Mouse (Mus musculus) testis, adult 2 months (tissue): Measurements from ENCODE around the gene Kit. TPM values are rescaled to one million over a fixed set of nuclear protein-coding genes. Genes with fewer than 3 reads are reported as not detected.

Source experiments
- H3K27ac ChIP-seq: fragments of 200-500 bp; 2 replicates; pipeline ENCODE4 v1.5.1; 2012; ENCODE audit warnings: low read depth, low read length; ENCODE audit not compliant: control insufficient read depth, insufficient read depth
- H3K27me3 ChIP-seq: fragments of 200-500 bp; 2 replicates; pipeline ENCODE4 v1.6.1; 2012; ENCODE audit warnings: mild to moderate bottlenecking, low read length, moderate library complexity; ENCODE audit not compliant: control insufficient read depth, insufficient read depth
- H3K36me3 ChIP-seq: fragments of 200-500 bp; 2 replicates; pipeline ENCODE4 v1.6.1; 2012; ENCODE audit warnings: mild to moderate bottlenecking, low read length; ENCODE audit not compliant: control insufficient read depth, insufficient read depth
- H3K4me1 ChIP-seq: fragments of 200-500 bp; 2 replicates; pipeline ENCODE4 v1.6.1; 2012; ENCODE audit warnings: low read length; ENCODE audit not compliant: control insufficient read depth, insufficient read depth
- H3K4me3 ChIP-seq: fragments of 200-500 bp; 2 replicates; pipeline ENCODE4 v1.5.1; 2012; ENCODE audit warnings: low read depth, mild to moderate bottlenecking, low read length, moderate library complexity, mixed read lengths; ENCODE audit not compliant: control insufficient read depth
- CTCF ChIP-seq: fragments of 200-500 bp; IDR thresholded peaks from 2 replicates; pipeline ENCODE4 v1.5.1; 2012; ENCODE audit warnings: low read depth, mild to moderate bottlenecking, inconsistent platforms, low read length, moderate library complexity; ENCODE audit not compliant: control insufficient read depth, insufficient read depth, insufficient replicate concordance
- POLR2A ChIP-seq: fragments of 200-500 bp; IDR thresholded peaks from 2 replicates; pipeline ENCODE4 v1.6.1; 2012; ENCODE audit warnings: low read depth, mild to moderate bottlenecking, inconsistent platforms, low read length, moderate library complexity; ENCODE audit not compliant: control insufficient read depth
- polyA plus RNA-seq: library from polyadenylated mRNA; depleted of rRNA; stranded (reverse); fragments of >200 nt; gene quantifications from 2 replicates; pipeline ENCODE4 v1.2.3, GENCODE M21; 2012

Gene Kit
- polyA plus RNA-seq, 1 experiment = 13.8 TPM

DNA sequence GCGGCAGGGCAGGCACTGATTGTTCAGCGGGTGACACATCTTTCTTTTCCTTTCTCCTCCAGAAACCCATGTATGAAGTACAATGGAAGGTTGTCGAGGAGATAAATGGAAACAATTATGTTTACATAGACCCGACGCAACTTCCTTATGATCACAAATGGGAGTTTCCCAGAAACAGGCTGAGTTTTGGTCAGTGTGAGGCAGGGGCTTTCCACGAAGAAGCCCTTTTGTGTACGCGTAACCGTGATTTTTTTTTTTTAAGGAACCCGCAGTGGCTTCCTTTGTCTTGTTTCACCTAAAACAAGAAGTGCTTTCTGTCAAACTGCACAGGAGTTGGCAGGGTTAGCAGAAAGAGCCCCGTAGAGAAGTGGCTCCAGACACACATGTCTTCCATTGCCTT is 65.9 kb downstream of the Kit start:
- TF ChIP-seq CTCF (no peak), POLR2A (no peak)
- Histone ChIP-seq H3K4me3 (no peak overlapping the region), H3K4me1 (no peaks in the 10 kb centered on the region), H3K27me3 (no peaks in the 10 kb centered on the region), H3K27ac (no peak overlapping the region), H3K36me3 (no peaks in the 10 kb centered on the region)

DNA sequence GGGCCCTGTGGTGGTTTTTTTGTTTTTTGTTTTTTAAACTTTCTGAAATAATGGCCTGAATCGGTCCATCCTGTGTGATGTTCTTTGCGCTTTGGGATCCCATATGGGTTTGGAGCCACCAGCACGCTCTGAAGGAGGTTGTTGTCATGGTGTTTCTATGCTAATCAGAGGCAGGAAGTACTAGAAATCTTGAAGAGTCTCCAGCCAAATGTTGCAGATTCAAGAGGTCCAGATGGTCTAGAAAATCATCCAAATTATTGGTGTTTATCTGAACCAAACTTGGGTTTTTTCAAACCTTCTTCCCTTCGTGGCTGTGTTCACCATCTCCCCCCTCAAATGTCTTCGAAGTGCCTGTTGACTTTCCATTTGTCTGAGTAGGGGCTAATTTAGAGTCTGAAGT is 72.3 kb downstream of the Kit start:
- TF ChIP-seq POLR2A (no peak), CTCF (no peak)

DNA sequence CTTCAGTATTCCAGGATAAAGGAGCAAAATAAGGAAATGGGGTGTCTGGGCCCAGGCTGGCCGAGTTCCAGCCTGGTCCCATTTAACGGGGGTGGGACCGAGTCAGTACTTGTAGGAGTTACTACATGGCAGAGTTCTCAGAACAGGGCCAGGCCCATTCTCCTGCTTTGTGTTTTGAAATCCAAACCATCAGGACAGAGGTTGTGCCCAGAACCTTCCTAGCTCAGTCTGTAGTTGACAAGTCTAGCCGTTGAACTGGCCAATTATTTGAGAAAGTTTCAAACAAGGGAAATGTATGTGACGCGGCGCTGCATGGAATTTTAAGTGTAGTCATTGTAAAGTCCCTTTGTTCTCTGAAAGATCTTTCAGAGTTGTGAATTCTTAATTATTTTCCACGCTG is 75.8 kb downstream of the Kit start:
- peak overlapping the region; percentile 13; the same call in 1 of the 2 replicates for H3K4me3 ChIP-seq
- no peaks in the 10 kb centered on the region for H3K4me1 ChIP-seq
- H3K27me3 ChIP-seq = no peaks in the 10 kb centered on the region
- TF ChIP-seq POLR2A (no peak), CTCF (no peak)
- H3K36me3 ChIP-seq = no peaks in the 10 kb centered on the region
- no peak overlapping the region for H3K27ac ChIP-seq

More for the DNA sequence above, 72.3 kb downstream of the Kit start:
- H3K27ac ChIP-seq = no peak overlapping the region
- H3K4me3 ChIP-seq = no peak overlapping the region
- no peaks in the 10 kb centered on the region for H3K36me3 ChIP-seq
- no peaks in the 10 kb centered on the region for H3K4me1 ChIP-seq
- H3K27me3 ChIP-seq = no peaks in the 10 kb centered on the region

DNA sequence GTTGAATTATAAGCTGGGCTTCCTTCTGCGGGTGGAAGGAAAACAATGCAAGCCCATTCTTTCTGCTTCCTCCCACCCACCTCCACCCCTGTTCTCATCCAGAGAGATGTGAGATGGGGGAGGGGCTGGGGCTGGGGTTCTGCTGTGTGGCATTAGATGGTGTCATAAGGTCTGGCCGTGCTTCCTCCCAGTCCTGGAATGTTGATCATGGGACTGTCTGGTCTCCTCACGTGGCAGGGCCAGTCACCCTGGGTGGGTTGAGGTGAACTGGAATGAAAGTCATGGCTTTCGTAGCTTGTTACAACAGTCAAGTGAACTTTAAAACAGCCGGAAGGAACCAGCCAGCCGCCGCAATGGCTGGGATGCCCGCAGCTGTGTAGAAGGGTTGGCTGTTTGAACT is 78.7 kb downstream of the Kit start:
- Histone ChIP-seq H3K27me3 (no peaks in the 10 kb centered on the region), H3K36me3 (no peaks in the 10 kb centered on the region), H3K27ac (no peak overlapping the region), H3K4me3 (no peak overlapping the region), H3K4me1 (no peaks in the 10 kb centered on the region)
- TF ChIP-seq CTCF (no peak), POLR2A (no peak)

DNA sequence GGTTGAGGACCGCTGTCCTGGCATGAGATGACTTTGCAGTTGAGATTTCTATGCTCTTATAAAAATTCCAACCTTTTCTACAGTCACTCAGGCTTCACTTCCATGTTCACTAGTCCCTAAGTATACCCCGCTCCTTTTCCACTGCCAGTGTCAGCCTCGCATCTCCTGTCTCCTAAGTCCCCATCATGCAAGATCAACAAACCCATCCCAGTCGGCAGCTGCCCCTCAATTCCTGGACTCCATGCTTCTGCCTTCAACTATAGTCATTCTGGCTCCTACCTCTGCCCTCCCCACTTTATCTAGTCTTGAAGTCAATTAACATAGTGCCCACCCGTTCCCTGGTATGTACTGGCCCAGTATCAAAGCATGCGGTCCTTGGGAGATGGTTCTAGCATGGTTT is 83.9 kb downstream of the Kit start:
- TF ChIP-seq POLR2A (no peak), CTCF (no peak)
- Histone ChIP-seq H3K27ac (no peak overlapping the region), H3K4me1 (no peaks in the 10 kb centered on the region), H3K27me3 (no peaks in the 10 kb centered on the region), H3K4me3 (no peak overlapping the region), H3K36me3 (no peaks in the 10 kb centered on the region)

DNA sequence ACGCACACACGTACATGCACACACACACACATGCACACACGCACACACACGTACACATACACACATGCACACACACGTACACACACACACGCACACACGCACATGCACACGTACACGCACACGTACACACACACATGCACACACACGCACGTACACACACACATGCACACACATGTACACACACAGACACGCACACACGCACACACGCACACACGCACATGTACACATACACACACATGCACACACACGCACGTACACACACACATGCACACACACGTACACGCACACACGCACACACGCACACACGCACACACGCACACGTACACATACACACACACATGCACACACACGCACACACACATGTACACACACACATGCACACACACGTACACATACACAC is 85.6 kb downstream of the Kit start:
- no peak overlapping the region for H3K27ac ChIP-seq
- no peak overlapping the region for H3K4me3 ChIP-seq
- H3K36me3 ChIP-seq = no peaks in the 10 kb centered on the region
- no peaks in the 10 kb centered on the region for H3K4me1 ChIP-seq
- no peaks in the 10 kb centered on the region for H3K27me3 ChIP-seq
- TF ChIP-seq CTCF = peak; percentile 12; the same call in 1 of the 2 replicates
- no peak; the same call in 1 of the 2 replicates for TF ChIP-seq POLR2A

DNA sequence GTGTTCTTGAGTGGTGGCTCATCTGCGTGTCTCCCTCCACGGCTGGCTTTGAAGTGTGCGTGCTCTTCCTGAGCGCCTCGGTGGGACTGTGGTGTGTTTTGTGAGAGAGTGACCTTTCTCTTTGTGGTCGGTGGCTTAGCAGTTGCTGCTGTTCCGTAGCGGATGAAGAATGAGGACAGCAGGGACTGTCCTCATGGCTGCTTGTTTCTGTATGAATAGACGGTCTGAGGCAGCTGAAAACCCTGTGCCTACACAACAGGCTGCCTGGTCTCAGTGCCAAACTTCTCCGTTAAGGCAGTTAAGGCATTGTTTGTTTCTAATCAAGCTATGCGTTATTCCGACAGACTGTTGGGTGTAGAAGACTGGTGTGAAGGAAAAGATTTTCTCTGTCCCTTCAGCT is 87.8 kb downstream of the Kit start:
- Histone ChIP-seq H3K27ac (no peak overlapping the region), H3K4me1 (no peaks in the 10 kb centered on the region)
- TF ChIP-seq CTCF (no peak), POLR2A (no peak)

DNA sequence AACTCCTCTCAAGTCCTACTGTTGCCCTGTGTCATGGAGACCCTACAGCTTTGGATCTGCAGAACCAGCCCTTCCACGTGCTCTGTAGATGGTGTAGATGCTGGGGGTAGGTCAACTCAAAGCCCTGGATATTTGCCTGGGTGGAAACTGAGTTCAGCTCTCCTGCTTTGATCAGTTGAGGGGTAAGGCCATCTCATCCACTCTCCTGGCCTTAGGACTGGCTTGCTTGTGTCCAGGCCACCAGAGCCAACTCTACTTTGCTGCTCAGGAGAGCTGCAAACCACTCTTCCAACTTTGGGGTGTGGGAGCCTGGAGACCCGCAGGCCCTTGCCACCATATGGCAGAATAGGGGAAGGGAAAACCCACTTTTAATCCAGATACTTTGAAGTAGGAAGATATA is 89.1 kb downstream of the Kit start:
- H3K4me3 ChIP-seq = no peak overlapping the region
- H3K27me3 ChIP-seq = no peaks in the 10 kb centered on the region
- no peaks in the 10 kb centered on the region for H3K4me1 ChIP-seq
- H3K27ac ChIP-seq = no peak overlapping the region
- no peaks in the 10 kb centered on the region for H3K36me3 ChIP-seq
- TF ChIP-seq POLR2A = no peak
- no peak for TF ChIP-seq CTCF

More for the DNA sequence above, 87.8 kb downstream of the Kit start:
- H3K36me3 ChIP-seq = no peaks in the 10 kb centered on the region
- no peak overlapping the region for H3K4me3 ChIP-seq
- H3K27me3 ChIP-seq = no peaks in the 10 kb centered on the region
